Mouse (Mus musculus) liver, adult 2 months (tissue): ENCODE measurements around the gene Mtss1l.

Experiments used
- CTCF ChIP-seq: fragments of 200-500 bp; IDR thresholded peaks from 2 replicates; pipeline ENCODE4 v1.5.1; 2011; ENCODE audit warnings: low read depth, low read length, control low read depth
- POLR2A ChIP-seq: fragments of 200-500 bp; IDR thresholded peaks from 2 replicates; pipeline ENCODE4 v1.6.1; 2011; ENCODE audit warnings: low read length, control low read depth; ENCODE audit not compliant: insufficient read depth; ENCODE audit errors: extremely low read depth

DNA sequence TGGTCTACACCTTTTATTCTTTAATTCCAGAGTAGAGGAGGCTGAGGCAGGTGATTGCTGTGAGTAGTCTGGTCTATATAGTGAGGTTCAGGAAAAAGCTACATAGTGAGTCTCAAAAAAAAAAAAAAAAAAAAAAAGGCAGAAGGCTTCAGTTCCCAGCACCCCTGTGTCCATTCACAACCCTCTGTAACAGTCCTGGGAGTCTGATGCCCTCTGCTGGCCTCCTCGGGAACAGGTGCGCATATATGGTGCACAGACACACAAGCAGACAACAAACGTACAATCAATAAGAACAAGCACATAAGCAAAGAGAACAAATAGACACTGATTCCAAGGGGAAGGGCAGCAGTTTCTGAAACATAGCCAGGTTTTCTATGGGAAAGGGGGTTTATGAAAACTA lies 55.1 kb downstream of the Mtss1l start:
- TF ChIP-seq CTCF (0 out of 2 replicates have a peak, but pooled peaks have one; percentile 4), POLR2A (no peak)
